Comparison of ENCODE assay signal across 8 mouse cellular contexts in genomic region chr19:53019716-53020463, GRCm38 (mm10). TPM values are rescaled to one million over a fixed set of nuclear protein-coding genes. Genes with fewer than 3 reads are reported as not detected.
DNase-seq lines count a peak whose midpoint lies in the region; ATAC-seq and TF ChIP-seq lines count a peak whose summit lies in the region.

No protein-coding gene starts in this region.

- DNase-seq in heart, adult 11 months, result peak; percentile 97
- DNase-seq in B cell, adult 2 months, result peak; percentile 82 to 86
- DNase-seq in adrenal gland, postnatal 36 days, result peak; percentile 40 to 69
- peak; percentile 76 for DNase-seq in hindbrain, postnatal 0 days (ENCODE audit: low spot score)

- no peaks in the 10 kb centered on the region for H3K9me3 ChIP-seq in heart, embryonic 11.5 days (replicated peaks; ENCODE audit: control insufficient read depth, low read length)
- no peaks in the 10 kb centered on the region for H3K9me3 ChIP-seq in hindbrain, postnatal 0 days (ENCODE audit: low read length)
- no peaks in the 10 kb centered on the region for H3K9me3 ChIP-seq in lung, embryonic 16.5 days (ENCODE audit: control insufficient read depth, low read length)

- H3K27me3 ChIP-seq in heart, embryonic 11.5 days (ENCODE audit: control insufficient read depth, insufficient read depth, low read length), result no peaks in the 10 kb centered on the region
- H3K27me3 ChIP-seq in hindbrain, postnatal 0 days (ENCODE audit: insufficient read depth, low read length), result no peaks in the 10 kb centered on the region
- no peaks in the 10 kb centered on the region for H3K27me3 ChIP-seq in lung, embryonic 16.5 days (ENCODE audit: control insufficient read depth, insufficient read depth, low read depth, low read length)
- no peaks in the 10 kb centered on the region for H3K27me3 ChIP-seq in small intestine, adult 2 months (ENCODE audit: control insufficient read depth, insufficient read depth, low read length)

- no peak overlapping the region for H3K4me2 ChIP-seq in heart, embryonic 11.5 days
- H3K4me2 ChIP-seq in hindbrain, postnatal 0 days (ENCODE audit: low read depth, low read length), result no peak overlapping the region
- H3K4me2 ChIP-seq in lung, embryonic 16.5 days (ENCODE audit: low read depth, low read length), result no peak overlapping the region

- H3K4me1 ChIP-seq in heart, embryonic 11.5 days (ENCODE audit: control insufficient read depth, insufficient read depth, low read length), result peaks cover 59% of the 10 kb centered on the region
- H3K4me1 ChIP-seq in hindbrain, postnatal 0 days (ENCODE audit: insufficient read depth, low read length), result peaks cover 5% of the 10 kb centered on the region
- peaks cover 28% of the 10 kb centered on the region for H3K4me1 ChIP-seq in lung, embryonic 16.5 days (replicated peaks; ENCODE audit: control insufficient read depth, insufficient read depth, low read length)
- H3K4me1 ChIP-seq in small intestine, adult 2 months (ENCODE audit: control insufficient read depth, insufficient read depth, insufficient read length, low read length), result peaks cover 38% of the 10 kb centered on the region

- H3K4me3 ChIP-seq in heart, embryonic 11.5 days (ENCODE audit: low read depth, low read length), result no peak overlapping the region
- no peak overlapping the region for H3K4me3 ChIP-seq in hindbrain, postnatal 0 days (ENCODE audit: low read length)
- no peak overlapping the region for H3K4me3 ChIP-seq in lung, embryonic 16.5 days (ENCODE audit: low read length)
- H3K4me3 ChIP-seq in small intestine, adult 2 months (ENCODE audit: low read depth, low read length), result no peak overlapping the region

- TF ChIP-seq CTCF in hindbrain, postnatal 0 days (IDR thresholded peaks at IDR 0.05; ENCODE audit: low read depth), result peak; percentile 76
- peak; percentile 75; the same call in 1 of the 2 replicates for TF ChIP-seq CTCF in small intestine, adult 2 months (IDR thresholded peaks at IDR 0.05; ENCODE audit: extremely low read depth, insufficient read length, insufficient replicate concordance, low read depth, low read length)

- no peak overlapping the region for H3K9ac ChIP-seq in heart, embryonic 11.5 days (ENCODE audit: low read depth, low read length)
- H3K9ac ChIP-seq in hindbrain, postnatal 0 days (replicated peaks; ENCODE audit: low read length), result no peak overlapping the region
- H3K9ac ChIP-seq in lung, embryonic 16.5 days (ENCODE audit: low read length), result no peak overlapping the region

- 70% methylated on average over 13 of the region's 13 CpGs for WGBS in heart, embryonic 11.5 days (ENCODE audit: insufficient replicate concordance)
- 57% methylated on average over 13 of the region's 13 CpGs for WGBS in hindbrain, postnatal 0 days
- 57% methylated on average over 13 of the region's 13 CpGs for WGBS in lung, embryonic 16.5 days
- WGBS in small intestine, adult 2 months, result 66% methylated on average over 13 of the region's 13 CpGs

- H3K27ac ChIP-seq in heart, embryonic 11.5 days (ENCODE audit: low read depth, low read length), result no peak overlapping the region
- H3K27ac ChIP-seq in hindbrain, postnatal 0 days, result peak overlapping the region; percentile 58; the same call in 1 of the 2 replicates
- peak overlapping the region; percentile 3; the same call in 1 of the 2 replicates for H3K27ac ChIP-seq in lung, embryonic 16.5 days (ENCODE audit: low read length)
- peak overlapping the region; percentile 48 for H3K27ac ChIP-seq in small intestine, adult 2 months (ENCODE audit: insufficient read depth, low read depth, low read length)

- no peak for TF ChIP-seq POLR2A in small intestine, adult 2 months (IDR thresholded peaks at IDR 0.05; ENCODE audit: low read depth, low read length)

- peaks cover 12% of the 10 kb centered on the region for H3K36me3 ChIP-seq in heart, embryonic 11.5 days (ENCODE audit: control insufficient read depth, insufficient read depth, low read length)
- H3K36me3 ChIP-seq in hindbrain, postnatal 0 days (ENCODE audit: insufficient read depth, low read length), result peaks cover 16% of the 10 kb centered on the region
- H3K36me3 ChIP-seq in lung, embryonic 16.5 days (ENCODE audit: control insufficient read depth, insufficient read depth, low read length), result peaks cover 9% of the 10 kb centered on the region
- peaks cover 72% of the 10 kb centered on the region for H3K36me3 ChIP-seq in small intestine, adult 2 months (ENCODE audit: control insufficient read depth, insufficient read depth, low read length)

- no peak for ATAC-seq in heart, embryonic 11.5 days (replicated peaks; ENCODE audit: insufficient number of reproducible peaks, low FRiP score, low TSS enrichment)
- ATAC-seq in erythroid progenitor cell, adult 5-6 weeks (replicated peaks; ENCODE audit: low FRiP score, poor library complexity, severe bottlenecking), result peak; percentile 78
- peak; percentile 70 for ATAC-seq in hindbrain, postnatal 0 days
- ATAC-seq in lung, embryonic 16.5 days (ENCODE audit: low read depth), result 0 out of 2 replicates have a peak, but pooled peaks have one; percentile 15

RNA-seq across cellular contexts. Expression of gene Xpnpep1, which starts 20.1 kb away (rescaled TPM):
- 180 and 211 TPM in 2 replicates for polyA plus RNA-seq in heart, embryonic 11.5 days (2014; fragmentation: Nextera tagmentation; extraction: Ambion mirVana)
- 10 to 100 TPM; 87.8 to 98.7 TPM for total RNA-seq in adrenal gland, postnatal 36 days (2021)
- total RNA-seq in erythroid progenitor cell, adult 5-6 weeks (2015; ENCODE audit: low replicate concordance), result 36.4 and 45.7 TPM in 2 replicates
- 27.3 and 49.2 TPM in 2 replicates for total RNA-seq in erythroid progenitor cell, adult 5-6 weeks (2017; ENCODE audit: low replicate concordance)
- total RNA-seq in hindbrain, postnatal 0 days (2014; rRNA removed), result 94.1 and 98.6 TPM in 2 replicates
- polyA plus RNA-seq in hindbrain, postnatal 0 days (2015; fragmentation: Nextera tagmentation; extraction: Ambion mirVana), result 115 and 118 TPM in 2 replicates
- 148 and 169 TPM in 2 replicates for polyA plus RNA-seq in lung, embryonic 16.5 days (2015; fragmentation: Nextera tagmentation; extraction: Ambion mirVana)
- 92.4 and 477 TPM in 2 replicates for polyA plus RNA-seq in small intestine, adult 2 months (2012; rRNA removed)
